Mouse (Mus musculus): ENCODE data around the gene Rufy2.

- TF ChIP-seq CTCF (IDR thresholded peaks at IDR 0.05; ENCODE audit: low read depth, low read length) (no peak), GATA1 (IDR thresholded peaks at IDR 0.05; ENCODE audit: borderline replicate concordance, low read length) (no peak)
These were observed 72.0 kb downstream of the Rufy2 start for GRCm38 (mm10) chr10:63052011-63052410.
